Mouse (Mus musculus) heart, embryonic 13.5 days (tissue): ENCODE data around the gene Iqcn. TPM values are rescaled to one million over a fixed set of nuclear protein-coding genes. Genes with fewer than 3 reads are reported as not detected.
A peak's percentile ranks its signal among the peaks of the same experiment; 100 is the strongest.

Experiments used
- ATAC-seq: fragments of 200-750 bp; cut with Nextera tagmentation; 2 replicates; pipeline ENCODE4 v1.8.0; 2017; ENCODE audit warnings: moderate TSS enrichment; ENCODE audit not compliant: insufficient number of reproducible peaks, low FRiP score, low TSS enrichment; ENCODE audit errors: extremely low read depth
- H3K27ac ChIP-seq: fragments of 300-500 bp; sonication (generic); replicated peaks from 2 replicates; pipeline ENCODE4 v1.5.1; 2015; ENCODE audit warnings: moderate library complexity, mild to moderate bottlenecking, inconsistent platforms
- H3K27me3 ChIP-seq: fragments of 300-500 bp; sonication (generic); replicated peaks from 2 replicates; pipeline ENCODE4 v1.6.1; 2015; ENCODE audit warnings: mild to moderate bottlenecking, inconsistent platforms
- H3K36me3 ChIP-seq: fragments of 300-500 bp; sonication (generic); 2 replicates; pipeline ENCODE4 v1.6.1; 2015; ENCODE audit warnings: mild to moderate bottlenecking, inconsistent platforms
- H3K4me1 ChIP-seq: fragments of 300-500 bp; sonication (generic); 2 replicates; pipeline ENCODE4 v1.6.1; 2015; ENCODE audit warnings: inconsistent platforms
- H3K4me2 ChIP-seq: fragments of 300-500 bp; sonication (generic); 2 replicates; pipeline ENCODE4 v1.6.1; 2015; ENCODE audit warnings: inconsistent platforms, mild to moderate bottlenecking, moderate library complexity
- H3K4me3 ChIP-seq: fragments of 300-500 bp; sonication (generic); 2 replicates; pipeline ENCODE4 v1.5.1; 2015; ENCODE audit warnings: moderate library complexity, mild to moderate bottlenecking, inconsistent platforms
- H3K9ac ChIP-seq: fragments of 300-500 bp; sonication (generic); 2 replicates; pipeline ENCODE4 v1.6.1; 2015; ENCODE audit warnings: inconsistent platforms, mild to moderate bottlenecking, moderate library complexity
- H3K9me3 ChIP-seq: fragments of 300-500 bp; sonication (generic); 2 replicates; pipeline ENCODE4 v1.6.1; 2016; ENCODE audit warnings: inconsistent platforms
- WGBS: fragments of 180-500 bp; shearing (Covaris S2); methylation state at CpG from one replicate; pipeline ENCODE4 v1.1.7; 2015; ENCODE audit warnings: mixed read lengths; 5-methylcytosine and 5-hydroxymethylcytosine counted together
- polyA plus RNA-seq: library from polyadenylated mRNA; unstranded; fragments of >200 nt; fragmentation: Nextera tagmentation; extraction: Ambion mirVana; gene quantifications from 2 replicates; pipeline ENCODE4 v1.2.1, GENCODE M21; 2015

Iqcn gene
- polyA plus RNA-seq, 1 experiment from 2014 or later: not detected

DNA sequence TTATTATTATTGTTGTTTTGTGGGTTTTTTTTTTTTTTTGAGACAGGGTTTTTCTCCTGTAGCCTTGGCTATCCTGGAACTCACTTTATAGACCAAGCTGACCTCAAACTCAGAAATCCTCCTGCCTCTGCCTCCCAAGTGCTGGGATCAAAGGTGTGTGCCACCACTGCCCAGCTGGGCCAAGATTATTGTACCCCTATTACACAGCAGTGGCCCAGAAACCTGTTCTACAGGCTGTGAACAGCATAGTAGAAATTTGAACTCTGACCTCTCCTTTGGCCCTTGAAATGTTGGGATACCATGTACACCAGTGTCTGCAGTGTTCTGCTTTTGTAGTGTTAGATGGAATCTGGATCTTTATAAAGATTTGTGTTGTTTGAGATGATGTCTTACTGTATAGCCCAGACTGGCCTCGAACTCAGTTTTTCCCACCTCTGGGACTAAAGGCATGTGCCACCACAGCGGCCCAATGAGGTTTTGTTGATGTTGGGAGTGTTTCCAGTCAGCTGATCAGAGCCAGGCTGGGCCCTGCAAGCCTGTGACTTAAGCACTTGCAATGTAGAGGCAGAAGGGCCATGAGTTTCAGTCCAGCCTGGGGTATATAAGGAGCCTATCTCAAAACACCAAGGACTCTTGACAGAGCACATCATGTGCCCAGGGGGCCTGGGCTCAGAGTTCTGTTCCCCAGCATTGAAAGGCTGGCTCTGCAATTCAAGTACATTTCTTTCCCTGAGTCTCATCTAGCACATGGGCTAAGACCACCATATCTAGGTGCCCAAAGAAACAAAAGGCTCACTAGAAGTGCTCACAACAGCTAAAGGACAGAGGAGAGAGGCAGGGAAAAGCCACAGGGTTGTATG lies 1.0 kb upstream of the Iqcn start:
- Histone ChIP-seq H3K36me3 (peaks cover 28% of the 10 kb centered on the region), H3K27me3 (no peaks in the 10 kb centered on the region), H3K4me1 (peaks cover 36% of the 10 kb centered on the region), H3K9ac (peak overlapping the region; percentile 58), H3K4me2 (peak overlapping the region; percentile 87), H3K9me3 (no peaks in the 10 kb centered on the region), H3K27ac (peak overlapping the region; percentile 40; the same call in 1 of the 2 replicates), H3K4me3 (no peak overlapping the region; the same call in 1 of the 2 replicates)
- no peak for ATAC-seq
- 87% methylated on average over 2 of the region's 2 CpGs for WGBS

GRCm38 (mm10) chr8:70702842-70703182 lies 445 bp upstream of the Iqcn start:
- Histone ChIP-seq H3K27me3 (no peaks in the 10 kb centered on the region), H3K4me3 (no peak overlapping the region; the same call in 1 of the 2 replicates), H3K9me3 (no peaks in the 10 kb centered on the region), H3K36me3 (peaks cover 28% of the 10 kb centered on the region), H3K4me2 (peak overlapping the region; percentile 87; the same call in 1 of the 2 replicates), H3K4me1 (peaks cover 30% of the 10 kb centered on the region), H3K27ac (peak overlapping the region; percentile 40; the same call in 1 of the 2 replicates), H3K9ac (peak overlapping the region; percentile 58)
- WGBS: 62% methylated on average over 3 of the region's 3 CpGs
- ATAC-seq: no peak

DNA sequence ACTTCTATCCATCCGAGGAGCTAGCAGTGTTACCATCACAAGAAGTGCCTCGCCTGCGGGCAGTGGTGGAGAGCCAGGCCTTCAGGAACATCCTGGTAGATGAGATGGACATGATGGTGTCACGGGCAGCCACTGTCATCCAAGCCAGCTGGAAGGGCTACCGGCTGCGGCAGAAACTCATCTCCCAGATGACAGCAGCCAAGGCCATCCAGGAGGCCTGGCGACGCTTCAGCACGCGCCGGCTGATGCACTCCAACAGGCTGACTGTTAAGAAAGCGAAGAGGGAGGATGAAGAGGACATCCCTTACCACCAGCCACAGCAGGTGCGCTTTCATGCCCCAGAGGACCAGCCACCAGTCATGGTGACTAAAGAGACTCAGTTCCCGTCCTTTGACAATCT lies 5.0 kb downstream of the Iqcn start:
- no peak overlapping the region for H3K27ac ChIP-seq
- no peak for ATAC-seq
- peaks cover 4% of the 10 kb centered on the region for H3K36me3 ChIP-seq
- 0 out of 2 replicates have a peak overlapping the region, but pooled peaks have one; percentile 47 for H3K9ac ChIP-seq
- no peaks in the 10 kb centered on the region for H3K9me3 ChIP-seq
- H3K27me3 ChIP-seq: 0 out of 2 replicates have a peak, but pooled peaks cover 8% of the 10 kb centered on the region
- 78% methylated on average over 14 of the region's 14 CpGs for WGBS
- no peak overlapping the region for H3K4me2 ChIP-seq
- H3K4me3 ChIP-seq: no peak overlapping the region
- 0 out of 2 replicates have a peak, but pooled peaks cover under 1% of the 10 kb centered on the region for H3K4me1 ChIP-seq

- WGBS: 82% methylated on average over 9 of the region's 9 CpGs
- Histone ChIP-seq H3K4me2 (no peak overlapping the region), H3K9me3 (no peaks in the 10 kb centered on the region), H3K27ac (no peak overlapping the region), H3K4me3 (no peak overlapping the region), H3K4me1 (no peaks in the 10 kb centered on the region), H3K36me3 (no peaks in the 10 kb centered on the region), H3K27me3 (0 out of 2 replicates have a peak, but pooled peaks cover 13% of the 10 kb centered on the region), H3K9ac (no peak overlapping the region)
- ATAC-seq: no peak; the same call in 1 of the 2 replicates
These were observed 6.5 kb downstream of the Iqcn start for GRCm38 (mm10) chr8:70709794-70710193.

GRCm38 (mm10) chr8:70710296-70710695 lies 7.0 kb downstream of the Iqcn start:
- WGBS: 77% methylated on average over 1 of the region's 1 CpGs
- ATAC-seq: no peak

DNA sequence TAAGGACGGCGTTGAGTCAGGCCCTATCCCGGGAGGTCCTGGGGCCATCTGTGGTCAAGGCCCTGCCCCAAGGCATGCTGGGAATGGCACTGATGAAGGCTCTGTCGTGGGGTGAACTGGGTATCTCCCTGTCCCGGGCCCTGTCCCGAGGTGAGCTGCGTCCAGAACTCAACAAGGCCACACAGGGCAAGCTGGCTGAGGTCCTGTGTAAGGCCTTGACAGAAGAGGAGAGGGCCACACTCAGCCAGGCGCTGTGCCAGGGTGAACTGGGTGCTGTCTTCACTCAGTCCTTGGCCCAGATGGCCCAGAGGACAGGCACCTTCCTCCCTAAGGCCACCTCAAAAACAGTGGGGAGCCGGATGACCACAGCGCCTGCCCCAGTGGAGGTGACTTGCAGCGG lies 7.8 kb downstream of the Iqcn start:
- no peaks in the 10 kb centered on the region for H3K4me1 ChIP-seq
- no peaks in the 10 kb centered on the region for H3K9me3 ChIP-seq
- no peak overlapping the region for H3K4me3 ChIP-seq
- no peak for ATAC-seq
- H3K36me3 ChIP-seq: no peaks in the 10 kb centered on the region
- 0 out of 2 replicates have a peak, but pooled peaks cover 13% of the 10 kb centered on the region for H3K27me3 ChIP-seq
- no peak overlapping the region for H3K9ac ChIP-seq
- H3K4me2 ChIP-seq: no peak overlapping the region
- no peak overlapping the region for H3K27ac ChIP-seq
- 77% methylated on average over 11 of the region's 11 CpGs for whole genome bisulfite sequencing

More at GRCm38 (mm10) chr8:70710296-70710695, 7.0 kb downstream of the Iqcn start:
- Histone ChIP-seq H3K4me1 (no peaks in the 10 kb centered on the region), H3K27ac (no peak overlapping the region), H3K4me3 (no peak overlapping the region), H3K9ac (no peak overlapping the region), H3K27me3 (0 out of 2 replicates have a peak, but pooled peaks cover 13% of the 10 kb centered on the region), H3K36me3 (no peaks in the 10 kb centered on the region), H3K4me2 (no peak overlapping the region), H3K9me3 (no peaks in the 10 kb centered on the region)

DNA sequence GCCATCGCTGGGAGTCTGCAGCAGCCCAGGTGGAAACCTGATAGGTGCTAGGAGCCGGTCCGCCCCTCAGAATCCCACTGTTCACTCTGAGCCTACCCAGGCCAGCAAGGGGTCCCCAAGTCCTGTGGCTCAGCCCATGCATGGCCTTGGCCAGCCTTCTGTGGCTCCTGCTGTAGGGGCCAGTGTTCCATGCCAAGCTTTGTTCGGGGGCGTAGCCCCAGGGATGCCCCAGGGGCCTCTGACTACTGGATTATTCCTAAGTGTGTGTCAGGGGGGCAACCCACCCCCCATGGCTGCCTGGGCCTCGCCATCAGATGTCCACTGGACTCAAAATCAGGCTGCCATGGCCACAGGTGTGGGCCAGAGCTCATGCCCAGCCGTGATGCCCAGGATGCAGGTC lies 10.7 kb downstream of the Iqcn start:
- whole genome bisulfite sequencing: 75% methylated on average over 7 of the region's 7 CpGs
- no peak overlapping the region for H3K4me2 ChIP-seq
- no peaks in the 10 kb centered on the region for H3K36me3 ChIP-seq
- H3K9ac ChIP-seq: no peak overlapping the region
- peaks cover 39% of the 10 kb centered on the region for H3K27me3 ChIP-seq
- H3K4me3 ChIP-seq: no peak overlapping the region
- H3K27ac ChIP-seq: no peak overlapping the region
- ATAC-seq: no peak
- no peaks in the 10 kb centered on the region for H3K4me1 ChIP-seq
- no peaks in the 10 kb centered on the region for H3K9me3 ChIP-seq

GRCm38 (mm10) chr8:70715086-70715485 lies 11.8 kb downstream of the Iqcn start:
- Histone ChIP-seq H3K27me3 (peaks cover 50% of the 10 kb centered on the region), H3K4me2 (no peak overlapping the region), H3K4me1 (no peaks in the 10 kb centered on the region), H3K4me3 (no peak overlapping the region), H3K9ac (no peak overlapping the region), H3K9me3 (no peaks in the 10 kb centered on the region), H3K36me3 (no peaks in the 10 kb centered on the region), H3K27ac (no peak overlapping the region)
- ATAC-seq: no peak
- WGBS: 42% methylated on average over 2 of the region's 2 CpGs

DNA sequence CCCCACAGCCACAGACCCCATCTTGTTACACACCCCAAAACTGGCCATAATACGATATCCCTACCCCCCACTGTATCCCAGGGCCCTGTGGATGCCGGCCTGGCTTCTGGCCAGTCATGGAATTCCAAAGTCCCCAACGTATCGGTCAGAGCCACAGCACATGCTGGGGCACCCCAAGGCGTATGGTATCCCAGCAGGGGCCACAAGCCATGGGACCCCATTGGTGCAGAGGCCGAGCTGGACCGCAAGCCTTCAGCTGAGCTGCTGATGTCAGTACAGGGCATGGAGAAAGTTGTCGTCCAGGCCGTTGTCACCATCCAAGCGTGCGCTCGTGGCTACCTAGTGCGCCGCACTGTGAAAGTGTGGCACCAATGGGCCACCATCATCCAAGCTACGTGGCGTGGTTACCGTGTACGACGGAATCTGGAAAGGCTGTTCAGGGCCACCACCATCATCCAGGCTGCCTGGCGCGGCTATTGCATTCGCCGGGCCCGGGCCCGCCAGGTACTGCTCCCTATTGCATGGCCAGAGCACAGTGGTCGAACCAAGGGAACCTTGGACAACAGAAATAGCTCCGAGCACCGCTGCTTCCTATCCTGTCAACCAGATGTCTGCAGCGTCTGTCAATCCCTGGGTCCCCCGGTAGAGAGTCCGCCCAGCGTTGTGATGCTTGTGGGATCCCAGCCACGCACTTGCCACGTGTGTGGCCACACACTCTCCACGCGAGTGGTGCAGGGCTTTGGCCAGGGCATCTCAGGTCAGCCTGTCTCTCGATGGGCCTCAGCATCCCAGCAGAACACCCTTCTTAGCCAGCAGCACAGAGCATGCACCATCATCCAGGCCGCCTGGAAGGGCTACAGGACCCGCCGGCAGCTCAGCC lies 13.5 kb downstream of the Iqcn start:
- H3K9ac ChIP-seq: no peak overlapping the region
- H3K9me3 ChIP-seq: no peaks in the 10 kb centered on the region
- no peak overlapping the region for H3K27ac ChIP-seq
- peaks cover 54% of the 10 kb centered on the region for H3K27me3 ChIP-seq
- no peak overlapping the region for H3K4me2 ChIP-seq
- H3K4me1 ChIP-seq: no peaks in the 10 kb centered on the region
- no peaks in the 10 kb centered on the region for H3K36me3 ChIP-seq
- H3K4me3 ChIP-seq: no peak overlapping the region
- ATAC-seq: no peak
- 76% methylated on average over 40 of the region's 40 CpGs for WGBS

DNA sequence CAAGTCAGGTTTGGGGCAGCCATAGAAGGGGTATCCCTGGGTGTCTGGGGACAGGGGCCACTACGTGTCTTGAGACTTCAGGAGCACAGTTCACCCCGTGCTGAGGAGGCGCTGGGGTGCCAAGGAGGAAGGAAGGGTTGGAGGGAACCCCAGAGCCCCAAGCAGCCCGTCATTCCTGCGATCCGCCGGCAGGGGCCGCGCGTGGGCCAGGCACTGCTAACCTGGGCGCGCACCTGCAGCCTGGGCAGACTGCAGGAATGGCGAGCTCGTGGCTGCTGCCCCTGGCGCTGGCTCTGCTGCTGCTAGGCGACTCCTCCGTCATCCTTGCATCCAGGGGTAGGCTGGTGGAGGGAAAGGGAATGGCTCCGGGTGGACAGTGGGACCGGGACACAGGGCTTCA lies 15.0 kb downstream of the Iqcn start, which contains the start of gene Gm3336:
TSS of gene Gm3336 (plus strand) at position 247 of the 400 bp plus-strand sequence.
- H3K9me3 ChIP-seq: no peaks in the 10 kb centered on the region
- WGBS: 2% methylated on average over 19 of the region's 19 CpGs
- H3K4me2 ChIP-seq: no peak within 1 kb of the TSS
- H3K36me3 ChIP-seq: no peaks in the 10 kb centered on the region
- ATAC-seq: no peak
- H3K27ac ChIP-seq: no peak within 1 kb of the TSS
- H3K9ac ChIP-seq: no peak within 1 kb of the TSS
- peaks cover 54% of the 10 kb centered on the region for H3K27me3 ChIP-seq
- H3K4me3 ChIP-seq: no peak within 1 kb of the TSS
- H3K4me1 ChIP-seq: no peaks in the 10 kb centered on the region

GRCm38 (mm10) chr8:70719796-70720270 lies 16.6 kb downstream of the Iqcn start:
- no peaks in the 10 kb centered on the region for H3K36me3 ChIP-seq
- H3K9me3 ChIP-seq: no peaks in the 10 kb centered on the region
- no peak overlapping the region for H3K4me3 ChIP-seq
- H3K27me3 ChIP-seq: peaks cover 60% of the 10 kb centered on the region
- ATAC-seq: no peak
- H3K4me2 ChIP-seq: no peak overlapping the region
- WGBS: 42% methylated on average over 9 of the region's 9 CpGs
- H3K4me1 ChIP-seq: no peaks in the 10 kb centered on the region
- no peak overlapping the region for H3K27ac ChIP-seq
- H3K9ac ChIP-seq: no peak overlapping the region
